ENCODE assay signal across 8 mouse cellular contexts in the genomic region with DNA sequence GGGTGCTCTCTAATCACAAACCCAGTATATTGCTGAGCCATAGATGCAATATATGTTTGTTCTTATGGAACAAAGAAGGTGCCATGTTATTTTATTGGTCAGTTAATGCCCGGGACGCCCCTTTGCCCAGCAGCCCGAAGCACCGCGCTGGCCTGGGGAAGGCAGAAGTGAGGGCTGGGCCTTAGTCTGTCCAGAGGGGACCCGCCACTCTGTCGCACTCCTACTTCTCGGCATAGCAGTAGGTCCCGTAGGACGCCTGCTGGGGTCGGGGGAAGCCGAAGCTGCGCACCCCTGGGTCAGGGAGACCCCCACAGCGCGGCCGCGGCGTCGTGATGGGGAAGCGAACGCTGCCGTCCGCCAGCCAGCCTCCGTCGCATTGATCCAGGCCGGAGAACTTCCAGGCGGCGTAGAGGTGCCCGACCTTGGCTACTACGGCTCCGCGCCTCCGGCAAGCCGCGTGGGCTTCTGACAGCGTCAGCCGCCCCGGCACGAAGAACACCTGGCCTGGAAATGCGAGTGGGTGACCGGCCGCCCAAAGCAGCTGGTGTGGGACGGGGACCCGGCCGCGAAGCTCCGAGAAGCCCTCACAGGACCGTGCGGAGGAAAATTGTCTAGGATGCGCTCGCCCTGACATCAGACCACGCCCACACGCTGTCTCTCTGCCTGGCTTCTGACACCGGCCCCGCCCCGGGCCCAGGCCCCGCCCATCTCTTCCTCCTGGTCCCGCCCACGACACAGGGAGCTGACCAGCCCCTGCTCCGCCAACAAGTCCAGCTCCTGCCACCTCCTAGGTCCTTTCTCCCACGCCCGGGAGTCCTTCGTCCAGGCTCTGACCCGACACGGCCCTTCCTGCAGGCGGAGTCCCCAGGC. TPM values are rescaled to one million over a fixed set of nuclear protein-coding genes. Genes with fewer than 3 reads are reported as not detected.
DNase-seq lines count a peak whose midpoint lies in the region; ATAC-seq and TF ChIP-seq lines count a peak whose summit lies in the region.

No protein-coding gene starts in this region.

- no peak for TF ChIP-seq CTCF in forebrain, postnatal 0 days (IDR thresholded peaks at IDR 0.05; ENCODE audit: low read depth)
- no peak for TF ChIP-seq CTCF in lung, adult 2 months (IDR thresholded peaks at IDR 0.05; ENCODE audit: insufficient read depth, low read length)

- no peaks in the 10 kb centered on the region for H3K36me3 ChIP-seq in forebrain, postnatal 0 days (ENCODE audit: insufficient read depth)

- peaks cover 57% of the 10 kb centered on the region for H3K27me3 ChIP-seq in forebrain, postnatal 0 days (ENCODE audit: insufficient read depth, low read length)

- no peaks in the 10 kb centered on the region for H3K9me3 ChIP-seq in forebrain, postnatal 0 days (ENCODE audit: low read length)

- peak overlapping the region; percentile 48 for H3K9ac ChIP-seq in forebrain, postnatal 0 days

- peaks cover 4% of the 10 kb centered on the region; the same call in 1 of the 2 replicates for H3K4me1 ChIP-seq in forebrain, postnatal 0 days (ENCODE audit: insufficient read depth)
- H3K4me1 ChIP-seq in lung, adult 2 months (ENCODE audit: control insufficient read depth, insufficient read depth, low read length), result peaks cover 9% of the 10 kb centered on the region; the same call in 1 of the 2 replicates

- H3K4me3 ChIP-seq in forebrain, postnatal 0 days (ENCODE audit: low read depth, low read length), result peak overlapping the region; percentile 56
- H3K4me3 ChIP-seq in lung, adult 2 months (replicated peaks; ENCODE audit: extremely low read depth, low read depth, low read length), result peak overlapping the region; percentile 55

- ATAC-seq in forebrain, postnatal 0 days, result peak; percentile 82
- ATAC-seq in hematopoietic stem cell, adult 5-6 weeks (replicated peaks in 1 of 2; ENCODE audit: insufficient read depth in 1 of 2, low FRiP score in 2 of 2, low TSS enrichment in 1 of 2, low read depth in 1 of 2, poor library complexity in 2 of 2, severe bottlenecking in 2 of 2), result peak; percentile 47 to 72; a peak in 3 of 4 replicates
- ATAC-seq in neutrophil, adult 5-6 weeks (ENCODE audit: extremely low read depth, insufficient number of reproducible peaks, low FRiP score, poor library complexity, severe bottlenecking), result peak; percentile 45

- H3K4me2 ChIP-seq in forebrain, postnatal 0 days (ENCODE audit: low read depth), result peak overlapping the region; percentile 94

- DNase-seq in MN1 (ENCODE audit: low spot score), result peak; percentile 97
- DNase-seq in cerebellum, adult 8-10 months, result peak; percentile 91
- peak; percentile 65 for DNase-seq in forebrain, postnatal 0 days
- DNase-seq in layer of hippocampus, adult 8-10 months (ENCODE audit: low spot score in 2 of 2), result peak; percentile 79 to 82
- DNase-seq in lung, adult 2 months, result peak; percentile 94
- DNase-seq in testis, postnatal 10 days (ENCODE audit: low spot score), result peak; percentile 96

- no peak overlapping the region for H3K27ac ChIP-seq in forebrain, postnatal 0 days (ENCODE audit: low read depth, low read length)

- WGBS in forebrain, postnatal 0 days, result 3% methylated on average over 66 of the region's 66 CpGs
- WGBS in lung, adult 2 months, result 3% methylated on average over 66 of the region's 66 CpGs

- TF ChIP-seq POLR2A in lung, adult 2 months (IDR thresholded peaks at IDR 0.05; ENCODE audit: borderline replicate concordance, extremely low read depth, low read depth, low read length), result peak; percentile 15; the same call in 1 of the 2 replicates

RNA-seq across cellular contexts. Expression of a gene that starts 4.8 kb away (rescaled TPM):
- total RNA-seq in forebrain, postnatal 0 days (2014; rRNA removed), result 0.38 and 0.92 TPM in 2 replicates
- 0.31 and 0.69 TPM in 2 replicates for polyA plus RNA-seq in forebrain, postnatal 0 days (2015; fragmentation: Nextera tagmentation; extraction: Ambion mirVana)
- not detected in 2 replicates for total RNA-seq in hematopoietic stem cell, adult 5-6 weeks (2017)
- total RNA-seq in layer of hippocampus, adult 8-10 months (2022), result 10 to 100 TPM; 26.0 to 34.3 (median 29.3) TPM
- polyA plus RNA-seq in lung, adult 2 months (2012; rRNA removed), result 0.06 and 0.37 TPM in 2 replicates
- not detected in 2 replicates for total RNA-seq in neutrophil, adult 5-6 weeks (2017)

RNA-seq across cellular contexts. Expression of a gene that starts 20.4 kb away (rescaled TPM):
- total RNA-seq in forebrain, postnatal 0 days (2014; rRNA removed), result 9.8 and 10.6 TPM in 2 replicates
- 34.6 and 35.5 TPM in 2 replicates for polyA plus RNA-seq in forebrain, postnatal 0 days (2015; fragmentation: Nextera tagmentation; extraction: Ambion mirVana)
- 32.5 and 45.3 TPM in 2 replicates for total RNA-seq in hematopoietic stem cell, adult 5-6 weeks (2017)
- total RNA-seq in layer of hippocampus, adult 8-10 months (2022), result 10 to 100 TPM; 14.0 to 19.9 (median 16.1) TPM
- 5.7 and 7.2 TPM in 2 replicates for polyA plus RNA-seq in lung, adult 2 months (2012; rRNA removed)
- 13.5 and 14.9 TPM in 2 replicates for total RNA-seq in neutrophil, adult 5-6 weeks (2017)

RNA-seq across cellular contexts. Expression of a gene that starts 22.5 kb away (rescaled TPM):
- 140 and 146 TPM in 2 replicates for total RNA-seq in forebrain, postnatal 0 days (2014; rRNA removed)
- polyA plus RNA-seq in forebrain, postnatal 0 days (2015; fragmentation: Nextera tagmentation; extraction: Ambion mirVana), result 99.1 and 133 TPM in 2 replicates
- total RNA-seq in hematopoietic stem cell, adult 5-6 weeks (2017), result not detected in 2 replicates
- 100 to 1,000 TPM; 257 to 304 (median 278) TPM for total RNA-seq in layer of hippocampus, adult 8-10 months (2022)
- 7.2 and 8.3 TPM in 2 replicates for polyA plus RNA-seq in lung, adult 2 months (2012; rRNA removed)
- not detected in 2 replicates for total RNA-seq in neutrophil, adult 5-6 weeks (2017)

RNA-seq across cellular contexts. Expression of a gene that starts 35.7 kb away (rescaled TPM):
- total RNA-seq in forebrain, postnatal 0 days (2014; rRNA removed), result 78.9 and 81.6 TPM in 2 replicates
- polyA plus RNA-seq in forebrain, postnatal 0 days (2015; fragmentation: Nextera tagmentation; extraction: Ambion mirVana), result 161 and 170 TPM in 2 replicates
- total RNA-seq in hematopoietic stem cell, adult 5-6 weeks (2017), result 37.1 and 45.2 TPM in 2 replicates
- 10 to 100 TPM; 67.5 to 89.0 (median 81.9) TPM for total RNA-seq in layer of hippocampus, adult 8-10 months (2022)
- 90.5 and 117 TPM in 2 replicates for polyA plus RNA-seq in lung, adult 2 months (2012; rRNA removed)
- 15.0 and 22.8 TPM in 2 replicates for total RNA-seq in neutrophil, adult 5-6 weeks (2017)

RNA-seq across cellular contexts. Expression of a gene that starts 51.7 kb away (rescaled TPM):
- 32.4 and 39.2 TPM in 2 replicates for total RNA-seq in forebrain, postnatal 0 days (2014; rRNA removed)
- polyA plus RNA-seq in forebrain, postnatal 0 days (2015; fragmentation: Nextera tagmentation; extraction: Ambion mirVana), result 14.5 and 17.9 TPM in 2 replicates
- total RNA-seq in hematopoietic stem cell, adult 5-6 weeks (2017), result 0.35 and 0.88 TPM in 2 replicates
- total RNA-seq in layer of hippocampus, adult 8-10 months (2022), result 1 to 10 TPM; 4.9 to 6.5 (median 5.5) TPM
- polyA plus RNA-seq in lung, adult 2 months (2012; rRNA removed), result 26.4 and 31.4 TPM in 2 replicates
- 0.12 TPM in 1 of 2 replicates, not detected in the other for total RNA-seq in neutrophil, adult 5-6 weeks (2017)

Comparison
In these comparisons a context has a peak if more than half of its experiments do, and no peak if none do; other contexts are left out.
1. RNA of a gene that starts 4.8 kb away (total RNA-seq): 26.0 to 34.3 TPM in layer of hippocampus, adult 8-10 months; 0.38 to 0.92 TPM in forebrain, postnatal 0 days, not detected in hematopoietic stem cell, adult 5-6 weeks and not detected in neutrophil, adult 5-6 weeks; every median in the first group is over 10 times any median in the second.
2. RNA of a gene that starts 22.5 kb away (total RNA-seq): 257 to 304 TPM in layer of hippocampus, adult 8-10 months and 140 to 146 TPM in forebrain, postnatal 0 days; not detected in hematopoietic stem cell, adult 5-6 weeks and not detected in neutrophil, adult 5-6 weeks; every median in the first group is over 100 times any median in the second.
3. Peak in every context shown above with its lines, with median percentiles within 50 percentile points of each other: DNase-seq and ATAC-seq.